Comparison of ENCODE assay signal across 7 mouse cellular contexts in genomic region chr19:46044271-46044992, GRCm38 (mm10). TPM values are rescaled to one million over a fixed set of nuclear protein-coding genes. Genes with fewer than 3 reads are reported as not detected.
DNase-seq lines count a peak whose midpoint lies in the region; ATAC-seq and TF ChIP-seq lines count a peak whose summit lies in the region.

Pprc1 (plus strand) TSS chr19:46044886.

- no peak for TF ChIP-seq POLR2A in small intestine, adult 2 months (IDR thresholded peaks at IDR 0.05; ENCODE audit: low read depth, low read length)

- TF ChIP-seq CTCF in E14TG2a.4 (conservative IDR thresholded peaks at IDR 0.05; ENCODE audit: low read length) = no peak
- TF ChIP-seq CTCF in small intestine, adult 2 months (IDR thresholded peaks at IDR 0.05; ENCODE audit: extremely low read depth, insufficient read length, insufficient replicate concordance, low read depth, low read length) = no peak

- H3K36me3 ChIP-seq in E14TG2a.4 (ENCODE audit: insufficient read depth, low read length) = peaks cover 10% of the 10 kb centered on the region
- no peaks in the 10 kb centered on the region for H3K36me3 ChIP-seq in embryonic facial prominence, embryonic 14.5 days (ENCODE audit: control insufficient read depth, insufficient read depth, low read length)
- no peaks in the 10 kb centered on the region for H3K36me3 ChIP-seq in heart, embryonic 11.5 days (ENCODE audit: control insufficient read depth, insufficient read depth, low read length)
- no peaks in the 10 kb centered on the region for H3K36me3 ChIP-seq in kidney, embryonic 15.5 days
- no peaks in the 10 kb centered on the region for H3K36me3 ChIP-seq in small intestine, adult 2 months (ENCODE audit: control insufficient read depth, insufficient read depth, low read length)

- under 1% methylated on average over 15 of the region's 34 CpGs for WGBS in embryonic facial prominence, embryonic 14.5 days
- 0% methylated on average over 30 of the region's 34 CpGs for WGBS in heart, embryonic 11.5 days (ENCODE audit: insufficient replicate concordance)
- WGBS in kidney, embryonic 15.5 days = 2% methylated on average over 34 of the region's 34 CpGs
- under 1% methylated on average over 34 of the region's 34 CpGs for WGBS in small intestine, adult 2 months

- H3K27ac ChIP-seq in embryonic facial prominence, embryonic 14.5 days (replicated peaks; ENCODE audit: low read depth, low read length) = peak within 1 kb of the TSS; percentile 99
- H3K27ac ChIP-seq in heart, embryonic 11.5 days (ENCODE audit: low read depth, low read length) = peak within 1 kb of the TSS; percentile 98
- H3K27ac ChIP-seq in kidney, embryonic 15.5 days = peak within 1 kb of the TSS; percentile 97
- H3K27ac ChIP-seq in small intestine, adult 2 months (ENCODE audit: insufficient read depth, low read depth, low read length) = peak within 1 kb of the TSS; percentile 90

- H3K9me3 ChIP-seq in E14TG2a.4 (ENCODE audit: low read length) = no peaks in the 10 kb centered on the region
- no peaks in the 10 kb centered on the region for H3K9me3 ChIP-seq in embryonic facial prominence, embryonic 14.5 days (ENCODE audit: control insufficient read depth, low read length)
- H3K9me3 ChIP-seq in heart, embryonic 11.5 days (replicated peaks; ENCODE audit: control insufficient read depth, low read length) = no peaks in the 10 kb centered on the region
- H3K9me3 ChIP-seq in kidney, embryonic 15.5 days (replicated peaks) = no peaks in the 10 kb centered on the region

- peak within 1 kb of the TSS; percentile 91 for H3K4me3 ChIP-seq in E14TG2a.4 (replicated peaks; ENCODE audit: low read length)
- H3K4me3 ChIP-seq in embryonic facial prominence, embryonic 14.5 days (ENCODE audit: low read depth, low read length) = peak within 1 kb of the TSS; percentile 98
- H3K4me3 ChIP-seq in heart, embryonic 11.5 days (ENCODE audit: low read depth, low read length) = peak within 1 kb of the TSS; percentile 96
- peak within 1 kb of the TSS; percentile 70 for H3K4me3 ChIP-seq in kidney, embryonic 15.5 days (replicated peaks)
- peak within 1 kb of the TSS; percentile 87 for H3K4me3 ChIP-seq in small intestine, adult 2 months (ENCODE audit: low read depth, low read length)

- peaks cover 76% of the 10 kb centered on the region for H3K4me1 ChIP-seq in E14TG2a.4 (replicated peaks; ENCODE audit: low read depth, low read length)
- peaks cover 54% of the 10 kb centered on the region for H3K4me1 ChIP-seq in embryonic facial prominence, embryonic 14.5 days (ENCODE audit: control insufficient read depth, insufficient read depth, low read length)
- H3K4me1 ChIP-seq in heart, embryonic 11.5 days (ENCODE audit: control insufficient read depth, insufficient read depth, low read length) = peaks cover 58% of the 10 kb centered on the region
- H3K4me1 ChIP-seq in kidney, embryonic 15.5 days = peaks cover 68% of the 10 kb centered on the region
- H3K4me1 ChIP-seq in small intestine, adult 2 months (ENCODE audit: control insufficient read depth, insufficient read depth, insufficient read length, low read length) = peaks cover 15% of the 10 kb centered on the region

- peak within 1 kb of the TSS; percentile 87 for H3K4me2 ChIP-seq in embryonic facial prominence, embryonic 14.5 days (ENCODE audit: low read depth, low read length)
- H3K4me2 ChIP-seq in heart, embryonic 11.5 days = peak within 1 kb of the TSS; percentile 84
- peak within 1 kb of the TSS; percentile 82 for H3K4me2 ChIP-seq in kidney, embryonic 15.5 days

- DNase-seq in adipocyte (ENCODE audit: low spot score) = peak; percentile 88
- peak; percentile 89 for DNase-seq in embryonic facial prominence, embryonic 14.5 days (ENCODE audit: low spot score)
- DNase-seq in lung, adult 18-20 months = peak; percentile 28 to 67

- no peaks in the 10 kb centered on the region for H3K27me3 ChIP-seq in E14TG2a.4 (ENCODE audit: insufficient read depth, low read length)
- no peaks in the 10 kb centered on the region for H3K27me3 ChIP-seq in embryonic facial prominence, embryonic 14.5 days (replicated peaks; ENCODE audit: control insufficient read depth, insufficient read depth, low read length)
- no peaks in the 10 kb centered on the region for H3K27me3 ChIP-seq in heart, embryonic 11.5 days (ENCODE audit: control insufficient read depth, insufficient read depth, low read length)
- H3K27me3 ChIP-seq in kidney, embryonic 15.5 days = no peaks in the 10 kb centered on the region
- no peaks in the 10 kb centered on the region for H3K27me3 ChIP-seq in small intestine, adult 2 months (ENCODE audit: control insufficient read depth, insufficient read depth, low read length)

- peak within 1 kb of the TSS; percentile 99 for H3K9ac ChIP-seq in embryonic facial prominence, embryonic 14.5 days (ENCODE audit: low read depth, low read length)
- peak within 1 kb of the TSS; percentile 96 for H3K9ac ChIP-seq in heart, embryonic 11.5 days (ENCODE audit: low read depth, low read length)
- H3K9ac ChIP-seq in kidney, embryonic 15.5 days = peak within 1 kb of the TSS; percentile 83

- ATAC-seq in embryonic facial prominence, embryonic 14.5 days (ENCODE audit: low read depth) = no peak
- ATAC-seq in heart, embryonic 11.5 days (replicated peaks; ENCODE audit: insufficient number of reproducible peaks, low FRiP score, low TSS enrichment) = 0 out of 2 replicates have a peak, but pooled peaks have one; percentile 0
- peak; percentile 2 for ATAC-seq in kidney, embryonic 15.5 days (replicated peaks; ENCODE audit: low FRiP score)

RNA-seq across cellular contexts. Expression of gene Pprc1, which starts in this region (rescaled TPM):
- 41.8 and 41.9 TPM in 2 replicates for polyA plus RNA-seq in embryonic facial prominence, embryonic 14.5 days (2014; fragmentation: Nextera tagmentation; extraction: Ambion mirVana)
- polyA plus RNA-seq in heart, embryonic 11.5 days (2014; fragmentation: Nextera tagmentation; extraction: Ambion mirVana) = 36.8 and 46.7 TPM in 2 replicates
- polyA plus RNA-seq in kidney, embryonic 15.5 days (2015; fragmentation: Nextera tagmentation; extraction: Ambion mirVana) = 33.3 and 44.6 TPM in 2 replicates
- polyA plus RNA-seq in small intestine, adult 2 months (2012; rRNA removed) = 9.9 and 10.6 TPM in 2 replicates
